Mouse (Mus musculus) layer of hippocampus, postnatal 10 days (tissue): ENCODE results near the gene Fam214b. TPM values are rescaled to one million over a fixed set of nuclear protein-coding genes. Genes with fewer than 3 reads are reported as not detected.

Experiments
- DNase-seq, 2 experiments: peaks; one replicate each; pipeline ENCODE4 v3.0.0; 2021; ENCODE audit warnings: low spot score in 2 of 2
- total RNA-seq, 2 experiments: library from RNA; stranded (reverse); gene quantifications; 2 replicates each; pipeline ENCODE4 v1.2.3; 2021

Fam214b gene
- total RNA-seq, 2 experiments from 2014 or later = 38.5 to 39.2 TPM

DNA sequence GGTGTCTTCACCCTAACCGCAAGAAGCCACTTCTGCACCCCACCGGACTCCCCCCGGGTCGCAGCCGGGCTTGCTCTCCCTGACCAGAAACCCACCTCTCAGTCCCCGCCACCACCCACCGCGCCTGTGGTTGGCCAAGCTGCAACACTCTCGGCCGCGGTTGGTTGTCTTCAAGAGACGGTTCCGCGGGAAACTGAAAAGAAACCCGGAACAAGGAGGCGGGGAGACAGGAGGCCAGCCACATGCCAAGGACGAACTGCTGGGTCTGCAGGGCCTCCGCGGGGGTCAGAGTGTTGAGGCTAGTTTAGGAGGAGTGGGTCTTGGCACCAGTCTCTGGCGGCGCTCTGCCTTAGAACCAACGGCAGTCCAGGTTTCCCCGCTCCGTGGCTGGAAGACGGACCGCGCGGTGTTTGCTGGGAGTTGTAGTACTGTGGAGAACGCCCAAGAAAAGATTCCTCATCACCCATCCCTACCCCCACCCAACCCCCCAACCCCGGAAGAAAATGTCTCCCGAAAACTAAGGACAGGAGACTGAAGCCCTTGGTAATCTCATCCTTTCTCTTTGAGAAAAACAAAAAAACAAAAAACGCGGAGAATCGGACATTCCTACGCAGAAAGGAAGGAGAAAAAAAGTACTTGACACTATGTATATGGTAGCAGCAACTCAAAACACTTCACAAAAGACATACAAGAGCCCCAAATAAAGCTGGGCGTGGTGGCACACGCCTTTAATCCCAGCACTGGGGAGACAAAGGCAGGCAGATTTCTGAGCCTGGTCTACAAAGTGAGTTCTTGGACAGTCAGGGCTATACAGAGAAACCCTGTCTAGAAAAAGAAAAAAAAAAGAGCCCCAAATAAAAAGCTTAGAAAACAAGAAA lies 35.6 kb downstream of the Fam214b start, which contains the start of gene Fancg:
Gene Fancg (minus strand): TSS at position 346 of the 878 bp plus-strand sequence.
- peak; percentile 73 to 82 for DNase-seq

DNA sequence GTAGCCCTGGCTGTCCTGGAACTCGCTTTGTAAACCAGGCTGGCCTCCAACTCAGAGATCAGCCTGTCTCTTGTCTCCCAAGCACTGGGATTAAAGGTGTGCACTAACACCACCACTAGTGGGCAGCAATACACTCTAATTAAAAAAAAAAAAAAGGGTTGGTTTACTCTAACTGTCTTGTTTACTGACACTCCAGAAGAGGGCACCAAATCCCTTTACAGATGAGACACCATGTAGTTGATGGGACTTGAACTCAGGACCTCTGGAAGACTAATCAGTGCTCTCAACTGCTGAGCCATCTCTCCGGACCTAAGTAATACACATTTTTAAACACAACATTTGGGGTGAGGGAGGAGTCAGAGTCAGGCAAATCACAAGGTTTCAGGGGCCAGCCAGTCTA lies 40.3 kb downstream of the Fam214b start:
- no peak for DNase-seq

DNA sequence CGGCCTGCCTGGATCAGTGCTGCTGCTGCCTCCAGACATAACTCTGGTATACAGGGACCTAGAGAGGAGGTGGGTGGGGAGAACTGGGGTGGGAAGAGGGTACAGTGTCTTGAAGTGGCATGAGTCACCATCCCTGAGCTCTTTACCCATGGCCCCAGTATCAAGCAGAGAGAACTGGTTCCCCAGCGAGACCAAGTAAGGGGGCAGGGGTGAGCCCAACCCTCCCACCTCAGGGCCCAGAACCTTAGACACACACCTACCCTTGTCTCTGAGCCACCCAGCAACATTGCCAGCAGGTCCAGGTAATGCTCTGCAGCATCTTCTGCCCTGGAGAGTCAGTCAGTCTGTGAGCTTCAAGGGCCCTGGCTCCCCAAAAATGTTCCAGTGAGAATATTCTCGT lies 41.1 kb downstream of the Fam214b start:
- no peak for DNase-seq

DNA sequence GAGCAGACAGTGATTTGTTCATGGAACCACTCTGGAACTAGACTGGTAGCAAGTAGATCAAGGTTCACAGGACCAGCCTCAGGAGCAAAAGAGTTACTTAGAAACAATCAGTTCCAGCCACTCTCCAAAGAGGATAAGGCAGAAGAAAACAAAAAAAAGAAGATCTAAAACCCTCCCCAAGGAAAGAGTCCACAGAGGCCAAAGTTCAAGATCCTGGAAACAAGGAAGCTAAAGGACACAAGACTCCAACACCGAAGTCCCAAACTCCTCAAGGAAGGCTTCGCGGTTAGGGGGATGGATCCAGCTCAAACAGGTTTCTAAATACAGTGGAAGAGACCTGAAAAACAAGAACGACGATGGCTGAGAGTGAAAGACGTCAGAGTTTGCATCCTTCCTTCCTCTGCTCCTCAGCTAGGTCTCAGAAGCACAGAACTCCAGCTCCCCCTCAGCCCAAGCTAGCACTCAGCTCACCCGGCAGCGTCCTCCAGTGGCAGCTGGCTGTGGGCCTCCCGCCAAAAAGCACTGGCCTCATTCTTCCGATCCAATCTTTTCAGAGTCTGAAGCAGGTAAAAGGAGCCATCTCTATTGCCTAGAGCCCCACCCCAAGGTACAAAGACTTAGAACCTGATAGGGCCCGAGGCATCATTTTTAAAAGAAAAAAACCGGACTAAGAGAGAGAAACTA lies 43.1 kb downstream of the Fam214b start:
- no peak for DNase-seq

DNA sequence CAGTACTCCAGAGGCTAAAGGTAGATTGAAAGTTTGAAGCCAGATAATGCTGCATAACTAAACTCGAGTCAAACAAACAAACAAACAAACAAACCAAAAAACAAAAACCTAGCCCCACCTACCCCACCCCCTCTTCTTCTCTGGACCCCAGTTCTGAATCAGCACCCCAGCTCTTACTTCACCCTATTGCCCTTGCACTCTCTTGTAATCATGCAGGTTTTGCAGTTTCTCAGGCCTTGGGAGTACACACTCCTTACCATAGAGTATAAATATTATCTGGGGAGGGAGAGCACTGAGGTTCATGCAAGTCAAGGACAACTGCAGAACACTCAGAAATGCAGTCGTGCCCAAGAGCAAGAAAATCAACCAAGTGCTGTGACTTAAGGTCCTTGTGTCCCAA lies 44.7 kb downstream of the Fam214b start:
- no peak for DNase-seq

- peak; percentile 99 to 100 for DNase-seq
Observed at GRCm38 (mm10) chr4:43000141-43000986, 45.7 kb downstream of the Fam214b start, which contains the start of gene Vcp. Vcp (minus strand) TSS chr4:43000507.

- peak; percentile 67 to 78 for DNase-seq
Observed at GRCm38 (mm10) chr4:42999451-43000140, 46.4 kb downstream of the Fam214b start.

- DNase-seq = no peak
Observed at GRCm38 (mm10) chr4:42998022-42998421, 48.0 kb downstream of the Fam214b start.

DNA sequence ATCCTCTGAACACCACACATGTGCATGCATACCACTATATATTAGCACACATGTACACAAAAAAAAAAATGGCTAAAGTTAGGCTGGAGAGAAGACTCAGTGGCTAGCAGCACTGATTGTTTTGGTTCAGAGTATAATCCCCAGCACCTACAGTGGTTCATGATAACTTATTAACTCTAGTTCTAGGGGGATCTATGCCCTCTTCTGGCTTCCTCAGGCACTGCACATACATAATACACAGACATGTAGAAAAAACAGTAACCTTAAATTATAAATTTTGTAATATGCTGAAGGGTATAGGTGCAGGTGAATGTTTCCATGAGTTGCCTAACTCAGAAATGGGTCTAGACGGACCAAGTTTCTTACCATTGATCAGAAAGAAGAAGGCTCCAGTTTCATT lies 57.7 kb downstream of the Fam214b start:
- DNase-seq = no peak

Other genes with a start within 250 kb of the Fam214b start
- under 1 TPM in 1 of 2 experiments, not detected in 1; 0.22 TPM for gene Fam205a1, start 192.3 kb downstream of the Fam214b start, total RNA-seq
- 1 to 10 TPM in 1 of 2 experiments, under 1 TPM in 1; 0.91 to 1.4 TPM for gene Gm12394, start 189.4 kb downstream of the Fam214b start, total RNA-seq
- under 1 TPM in 1 of 2 experiments, not detected in 1; 0.38 TPM for gene Fam205c, start 172.0 kb downstream of the Fam214b start, total RNA-seq
- 100 to 1,000 TPM; 129 to 142 TPM for gene Phf24, start 129.6 kb downstream of the Fam214b start, total RNA-seq
- 100 to 1,000 TPM; 192 to 205 TPM for gene Dnajb5, start 96.4 kb downstream of the Fam214b start, total RNA-seq
- gene 1700022I11Rik, start 76.6 kb downstream of the Fam214b start, total RNA-seq = not detected
- gene Vcp, start 45.7 kb downstream of the Fam214b start, total RNA-seq = 100 to 1,000 TPM; 249 to 263 TPM
- 10 to 100 TPM in 1 of 2 experiments, 1 to 10 TPM in 1; 8.4 to 11.9 TPM for gene Fancg, start 35.7 kb downstream of the Fam214b start, total RNA-seq
- gene Pigo, start 20.4 kb downstream of the Fam214b start, total RNA-seq = 10 to 100 TPM; 25.6 to 26.0 TPM
- gene Stoml2, start 14.5 kb downstream of the Fam214b start, total RNA-seq = 100 to 1,000 TPM; 101 TPM
- 10 to 100 TPM; 53.7 to 70.3 TPM for gene Unc13b, start 12.7 kb upstream of the Fam214b start, total RNA-seq
- under 1 TPM; 0.29 to 0.55 TPM for gene Atp8b5, start 220.9 kb upstream of the Fam214b start, total RNA-seq